Mouse (Mus musculus) midbrain, embryonic 15.5 days (tissue): ENCODE measurements at regions not wholly inside any gene's neighbourhood (a gene's known extent, or its start where the extent isn't known, plus 50 kb on each side); places are given as distances from the start of the nearest gene placed in this dataset.

Experiments used
- ATAC-seq: fragments of 200-750 bp; cut with Nextera tagmentation; replicated peaks from 2 replicates; pipeline ENCODE4 v1.8.0; 2017; ENCODE audit warnings: moderate TSS enrichment
- H3K27ac ChIP-seq: fragments of 300-500 bp; sonication (generic); 2 replicates; pipeline ENCODE4 v1.5.1; 2015; ENCODE audit warnings: mild to moderate bottlenecking, inconsistent platforms
- H3K27me3 ChIP-seq: fragments of 300-500 bp; sonication (generic); replicated peaks from 2 replicates; pipeline ENCODE4 v1.6.1; 2015; ENCODE audit warnings: inconsistent platforms
- H3K36me3 ChIP-seq: fragments of 300-500 bp; sonication (generic); replicated peaks from 2 replicates; pipeline ENCODE4 v1.6.1; 2015; ENCODE audit warnings: inconsistent platforms
- H3K4me1 ChIP-seq: fragments of 300-500 bp; sonication (generic); 2 replicates; pipeline ENCODE4 v1.6.1; 2015; ENCODE audit warnings: inconsistent platforms
- H3K4me2 ChIP-seq: fragments of 300-500 bp; sonication (generic); 2 replicates; pipeline ENCODE4 v1.6.1; 2015; ENCODE audit warnings: inconsistent platforms, mild to moderate bottlenecking, moderate library complexity
- H3K4me3 ChIP-seq: fragments of 300-500 bp; sonication (generic); 2 replicates; pipeline ENCODE4 v1.5.1; 2015; ENCODE audit warnings: mild to moderate bottlenecking, inconsistent platforms
- H3K9ac ChIP-seq: fragments of 300-500 bp; sonication (generic); 2 replicates; pipeline ENCODE4 v1.6.1; 2015; ENCODE audit warnings: mild to moderate bottlenecking, inconsistent platforms
- H3K9me3 ChIP-seq: fragments of 300-500 bp; sonication (generic); 2 replicates; pipeline ENCODE4 v1.6.1; 2016; ENCODE audit warnings: inconsistent platforms
- WGBS: fragments of 180-500 bp; shearing (Covaris S2); methylation state at CpG from one replicate; pipeline ENCODE4 v1.1.7; 2015; ENCODE audit warnings: mixed read lengths; 5-methylcytosine and 5-hydroxymethylcytosine counted together

GRCm38 (mm10) chr1:119163114-119163740 is 109.8 kb upstream of the Gli2 start:
- no peak overlapping the region for H3K9ac ChIP-seq
- WGBS: 88% methylated on average over 7 of the region's 7 CpGs
- no peak overlapping the region for H3K4me2 ChIP-seq
- no peak overlapping the region for H3K27ac ChIP-seq
- no peaks in the 10 kb centered on the region for H3K4me1 ChIP-seq
- H3K4me3 ChIP-seq: no peak overlapping the region
- H3K27me3 ChIP-seq: no peaks in the 10 kb centered on the region
- ATAC-seq: no peak
- no peaks in the 10 kb centered on the region for H3K36me3 ChIP-seq
- H3K9me3 ChIP-seq: no peaks in the 10 kb centered on the region

GRCm38 (mm10) chr1:119161751-119162150 is 108.3 kb upstream of the Gli2 start:
- Histone ChIP-seq H3K27ac (no peak overlapping the region), H3K36me3 (no peaks in the 10 kb centered on the region), H3K4me1 (no peaks in the 10 kb centered on the region), H3K4me2 (no peak overlapping the region), H3K4me3 (no peak overlapping the region), H3K27me3 (no peaks in the 10 kb centered on the region), H3K9me3 (no peaks in the 10 kb centered on the region), H3K9ac (no peak overlapping the region)
- no peak for ATAC-seq
- WGBS: 82% methylated on average over 3 of the region's 3 CpGs

DNA sequence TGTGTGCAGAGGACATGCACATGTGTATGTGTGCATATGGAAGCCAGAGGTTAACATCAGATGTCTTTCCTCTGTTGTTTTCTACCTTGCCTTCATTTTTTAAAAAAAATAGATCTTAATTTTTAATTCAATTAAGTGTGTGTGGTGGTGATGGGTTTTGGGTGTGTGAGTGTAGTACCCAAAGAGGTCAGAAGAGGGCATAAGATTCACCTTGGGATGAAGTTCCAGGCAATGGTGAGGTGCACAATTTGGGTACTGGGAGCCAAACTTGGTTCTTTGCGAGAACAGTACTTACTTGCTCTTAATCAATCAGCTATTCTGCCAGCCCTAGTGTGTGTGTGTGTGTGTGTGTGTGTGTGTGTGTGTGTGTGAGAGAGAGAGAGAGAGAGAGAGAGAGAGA is 106.9 kb upstream of the Gli2 start:
- no peak overlapping the region for H3K27ac ChIP-seq
- H3K4me1 ChIP-seq: no peaks in the 10 kb centered on the region
- H3K27me3 ChIP-seq: no peaks in the 10 kb centered on the region
- H3K4me2 ChIP-seq: no peak overlapping the region
- H3K9me3 ChIP-seq: no peaks in the 10 kb centered on the region
- no peak overlapping the region for H3K4me3 ChIP-seq
- H3K36me3 ChIP-seq: no peaks in the 10 kb centered on the region
- 85% methylated on average over 1 of the region's 1 CpGs for WGBS
- no peak overlapping the region for H3K9ac ChIP-seq
- no peak for ATAC-seq

DNA sequence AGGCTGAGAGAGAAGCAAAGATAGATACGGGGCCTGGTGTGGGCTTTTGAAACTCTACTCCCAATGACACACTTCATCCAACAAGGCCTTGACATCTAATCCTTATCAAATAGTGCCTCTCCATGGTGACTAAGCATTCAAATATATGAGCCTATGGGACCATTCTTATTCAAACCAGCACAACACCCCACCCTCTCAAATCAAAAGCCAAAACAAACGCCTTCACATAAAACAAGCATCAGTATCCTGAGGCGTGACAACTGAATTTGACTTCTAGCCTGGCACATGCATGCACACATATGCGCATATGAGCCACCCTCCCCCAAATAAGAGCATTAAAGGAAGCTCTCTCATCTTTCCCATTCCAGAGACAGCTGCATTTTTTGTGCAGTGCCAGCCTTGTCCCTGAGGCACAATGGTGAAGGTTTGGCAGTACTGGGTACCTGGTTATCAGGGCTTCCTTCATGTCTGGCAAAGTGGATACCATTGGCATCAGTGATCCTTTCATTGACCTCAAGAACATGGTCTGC is 103.8 kb upstream of the Gli2 start:
- WGBS: 82% methylated on average over 4 of the region's 4 CpGs
- no peaks in the 10 kb centered on the region for H3K4me1 ChIP-seq

GRCm38 (mm10) chr1:119153619-119154018 is 100.2 kb upstream of the Gli2 start:
- Histone ChIP-seq H3K9me3 (no peaks in the 10 kb centered on the region), H3K4me1 (no peaks in the 10 kb centered on the region), H3K36me3 (no peaks in the 10 kb centered on the region), H3K27ac (no peak overlapping the region), H3K27me3 (no peaks in the 10 kb centered on the region), H3K9ac (no peak overlapping the region), H3K4me3 (no peak overlapping the region), H3K4me2 (no peak overlapping the region)
- no peak for ATAC-seq
- 98% methylated on average over 4 of the region's 4 CpGs for WGBS

More for the DNA sequence above, 103.8 kb upstream of the Gli2 start:
- ATAC-seq: no peak
- H3K9me3 ChIP-seq: no peaks in the 10 kb centered on the region
- no peaks in the 10 kb centered on the region for H3K27me3 ChIP-seq
- H3K4me2 ChIP-seq: no peak overlapping the region
- H3K27ac ChIP-seq: no peak overlapping the region
- H3K9ac ChIP-seq: no peak overlapping the region
- H3K36me3 ChIP-seq: no peaks in the 10 kb centered on the region
- no peak overlapping the region for H3K4me3 ChIP-seq

DNA sequence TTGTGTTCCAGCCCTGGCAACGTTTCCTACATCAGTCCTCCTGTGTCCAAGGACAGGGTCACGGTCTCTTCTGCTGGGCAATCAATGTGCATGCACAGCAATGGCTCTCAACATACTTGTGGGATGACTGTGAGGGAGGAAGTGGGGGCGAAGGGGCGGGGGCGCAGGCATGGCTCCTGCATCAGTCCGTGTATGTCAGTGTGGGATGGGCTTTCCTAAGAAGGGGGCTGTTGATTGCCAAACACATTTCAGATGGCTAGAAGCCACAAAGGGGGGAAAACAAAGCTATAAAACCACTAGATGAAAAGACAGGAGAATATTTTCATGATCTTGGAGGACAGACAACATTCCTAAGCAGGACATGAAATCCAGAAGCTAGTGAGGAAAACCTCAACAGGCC is 99.4 kb upstream of the Gli2 start:
- no peaks in the 10 kb centered on the region for H3K36me3 ChIP-seq
- no peak overlapping the region for H3K27ac ChIP-seq
- no peak overlapping the region for H3K4me3 ChIP-seq
- H3K4me1 ChIP-seq: no peaks in the 10 kb centered on the region
- H3K9me3 ChIP-seq: no peaks in the 10 kb centered on the region
- H3K27me3 ChIP-seq: no peaks in the 10 kb centered on the region
- ATAC-seq: no peak
- no peak overlapping the region for H3K9ac ChIP-seq
- no peak overlapping the region for H3K4me2 ChIP-seq
- 86% methylated on average over 6 of the region's 6 CpGs for WGBS

DNA sequence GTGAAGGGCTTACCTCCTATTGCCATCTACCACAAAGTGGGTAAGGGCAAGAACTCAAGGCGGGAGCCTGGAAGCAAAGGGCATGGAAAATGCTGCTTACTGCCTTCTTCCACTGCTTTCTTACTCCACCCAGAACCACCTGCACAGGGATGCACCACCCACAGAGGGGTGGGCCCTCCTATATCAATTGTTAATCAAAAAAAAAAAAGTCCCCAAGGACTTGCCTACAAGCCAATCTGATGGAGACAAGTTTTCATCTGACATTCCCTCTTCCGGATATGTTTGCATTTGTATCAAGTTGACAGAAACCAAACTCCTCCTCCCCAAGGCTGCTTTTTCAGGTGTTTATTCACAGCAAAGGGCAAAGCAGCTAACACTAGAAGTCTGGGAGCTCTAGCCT is 94.1 kb upstream of the Gli2 start:
- no peaks in the 10 kb centered on the region for H3K9me3 ChIP-seq
- no peaks in the 10 kb centered on the region for H3K27me3 ChIP-seq
- no peak overlapping the region for H3K9ac ChIP-seq
- H3K27ac ChIP-seq: no peak overlapping the region
- WGBS: 87% methylated on average over 2 of the region's 2 CpGs
- H3K4me1 ChIP-seq: no peaks in the 10 kb centered on the region
- no peak for ATAC-seq
- H3K4me3 ChIP-seq: no peak overlapping the region
- H3K36me3 ChIP-seq: no peaks in the 10 kb centered on the region
- no peak overlapping the region for H3K4me2 ChIP-seq

DNA sequence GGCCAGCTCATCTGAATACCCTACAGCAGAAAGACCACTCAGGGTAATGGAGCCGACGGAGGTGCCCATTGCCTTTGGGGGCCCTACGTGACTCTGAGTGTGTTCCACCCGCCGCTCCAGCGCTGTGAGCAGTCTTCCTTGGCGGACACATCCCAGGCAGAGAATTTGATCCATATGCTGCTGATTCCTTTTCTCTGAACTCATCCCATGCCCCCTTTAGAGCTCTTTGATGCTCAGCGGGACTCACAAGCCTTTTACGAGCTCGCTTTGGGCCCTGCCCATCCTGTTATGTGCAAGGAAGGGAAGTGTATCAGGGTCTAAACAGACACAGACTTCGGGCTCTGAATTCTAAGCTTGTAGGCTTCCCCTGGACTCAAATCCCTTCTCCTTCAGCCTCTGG is 90.4 kb upstream of the Gli2 start:
- Histone ChIP-seq H3K9ac (no peak overlapping the region), H3K4me1 (no peaks in the 10 kb centered on the region), H3K27ac (no peak overlapping the region), H3K4me2 (no peak overlapping the region), H3K36me3 (no peaks in the 10 kb centered on the region), H3K4me3 (no peak overlapping the region), H3K9me3 (no peaks in the 10 kb centered on the region), H3K27me3 (no peaks in the 10 kb centered on the region)
- WGBS: 43% methylated on average over 11 of the region's 11 CpGs
- no peak for ATAC-seq

- Histone ChIP-seq H3K36me3 (no peaks in the 10 kb centered on the region), H3K4me3 (no peak overlapping the region), H3K9ac (no peak overlapping the region), H3K27ac (no peak overlapping the region), H3K27me3 (no peaks in the 10 kb centered on the region), H3K4me2 (no peak overlapping the region), H3K4me1 (no peaks in the 10 kb centered on the region), H3K9me3 (no peaks in the 10 kb centered on the region)
- WGBS: 94% methylated on average over 3 of the region's 3 CpGs
- no peak for ATAC-seq
Observed at GRCm38 (mm10) chr1:119129039-119129438, 75.6 kb upstream of the Gli2 start.

- no peak for ATAC-seq
- Histone ChIP-seq H3K27ac (no peak overlapping the region), H3K4me1 (no peaks in the 10 kb centered on the region)
Observed at GRCm38 (mm10) chr1:119125561-119125960, 72.1 kb upstream of the Gli2 start.

GRCm38 (mm10) chr1:119124798-119125197 is 71.4 kb upstream of the Gli2 start:
- no peaks in the 10 kb centered on the region for H3K4me1 ChIP-seq
- no peak overlapping the region for H3K9ac ChIP-seq
- no peak for ATAC-seq
- H3K27ac ChIP-seq: no peak overlapping the region
- 82% methylated on average over 4 of the region's 4 CpGs for WGBS
- H3K4me2 ChIP-seq: no peak overlapping the region
- no peak overlapping the region for H3K4me3 ChIP-seq
- H3K36me3 ChIP-seq: no peaks in the 10 kb centered on the region
- no peaks in the 10 kb centered on the region for H3K27me3 ChIP-seq
- no peaks in the 10 kb centered on the region for H3K9me3 ChIP-seq

More at GRCm38 (mm10) chr1:119125561-119125960, 72.1 kb upstream of the Gli2 start:
- H3K9me3 ChIP-seq: no peaks in the 10 kb centered on the region
- no peak overlapping the region for H3K4me3 ChIP-seq
- no peak overlapping the region for H3K9ac ChIP-seq
- no peak overlapping the region for H3K4me2 ChIP-seq
- H3K36me3 ChIP-seq: no peaks in the 10 kb centered on the region
- no peaks in the 10 kb centered on the region for H3K27me3 ChIP-seq
- 63% methylated on average over 6 of the region's 6 CpGs for WGBS

GRCm38 (mm10) chr1:119124063-119124462 is 70.6 kb upstream of the Gli2 start:
- no peak overlapping the region for H3K4me2 ChIP-seq
- H3K27ac ChIP-seq: no peak overlapping the region
- no peak overlapping the region for H3K4me3 ChIP-seq
- no peaks in the 10 kb centered on the region for H3K36me3 ChIP-seq
- H3K27me3 ChIP-seq: no peaks in the 10 kb centered on the region
- ATAC-seq: no peak
- no peaks in the 10 kb centered on the region for H3K9me3 ChIP-seq
- no peak overlapping the region for H3K9ac ChIP-seq
- whole genome bisulfite sequencing: 81% methylated on average over 2 of the region's 2 CpGs
- H3K4me1 ChIP-seq: no peaks in the 10 kb centered on the region

GRCm38 (mm10) chr1:119123402-119123801 is 70.0 kb upstream of the Gli2 start:
- H3K4me3 ChIP-seq: no peak overlapping the region
- no peaks in the 10 kb centered on the region for H3K36me3 ChIP-seq
- H3K9ac ChIP-seq: no peak overlapping the region
- H3K4me2 ChIP-seq: no peak overlapping the region
- H3K9me3 ChIP-seq: no peaks in the 10 kb centered on the region
- no peaks in the 10 kb centered on the region for H3K27me3 ChIP-seq
- H3K27ac ChIP-seq: no peak overlapping the region
- 22% methylated on average over 3 of the region's 3 CpGs for WGBS
- no peaks in the 10 kb centered on the region for H3K4me1 ChIP-seq
- no peak for ATAC-seq
